Mouse (Mus musculus) A20 (cell line): ENCODE results near the gene Khdrbs1.
A peak's percentile ranks its signal among the peaks of the same experiment; 100 is the strongest.

ENCODE experiments used
- DNase-seq: peaks from one replicate; pipeline ENCODE4 v3.0.0-alpha.2; 2011; ENCODE audit warnings: low read depth, low spot score

The Khdrbs1 gene

DNA sequence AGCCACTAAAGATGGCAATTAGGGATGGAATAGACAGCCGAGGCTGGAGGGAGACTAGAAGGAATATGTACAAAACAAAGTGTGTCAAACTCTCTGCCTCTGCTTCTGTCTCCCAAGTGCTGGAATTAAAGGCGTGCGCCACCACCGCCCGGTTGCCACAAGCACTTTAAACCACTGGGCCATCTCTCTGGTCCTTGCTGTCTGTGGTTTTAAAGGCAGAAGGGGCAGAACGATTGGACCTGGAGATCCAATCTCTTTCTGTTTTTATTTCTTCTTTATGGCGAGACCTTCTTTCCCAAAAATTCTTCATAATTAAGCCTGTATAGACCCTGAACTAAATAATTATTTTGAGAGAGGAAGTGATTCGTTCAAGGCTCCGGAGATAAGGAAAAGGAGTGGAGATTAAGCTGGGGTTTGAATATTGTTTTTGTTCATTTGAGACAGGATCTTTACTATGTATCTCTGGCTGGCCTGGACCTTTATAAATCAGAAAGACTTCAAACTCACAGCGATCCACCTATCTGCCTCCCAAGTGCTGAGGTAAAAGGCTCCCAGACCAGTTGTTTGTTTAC is 69.1 kb downstream of the Khdrbs1 start:
- DNase-seq: no peak

DNA sequence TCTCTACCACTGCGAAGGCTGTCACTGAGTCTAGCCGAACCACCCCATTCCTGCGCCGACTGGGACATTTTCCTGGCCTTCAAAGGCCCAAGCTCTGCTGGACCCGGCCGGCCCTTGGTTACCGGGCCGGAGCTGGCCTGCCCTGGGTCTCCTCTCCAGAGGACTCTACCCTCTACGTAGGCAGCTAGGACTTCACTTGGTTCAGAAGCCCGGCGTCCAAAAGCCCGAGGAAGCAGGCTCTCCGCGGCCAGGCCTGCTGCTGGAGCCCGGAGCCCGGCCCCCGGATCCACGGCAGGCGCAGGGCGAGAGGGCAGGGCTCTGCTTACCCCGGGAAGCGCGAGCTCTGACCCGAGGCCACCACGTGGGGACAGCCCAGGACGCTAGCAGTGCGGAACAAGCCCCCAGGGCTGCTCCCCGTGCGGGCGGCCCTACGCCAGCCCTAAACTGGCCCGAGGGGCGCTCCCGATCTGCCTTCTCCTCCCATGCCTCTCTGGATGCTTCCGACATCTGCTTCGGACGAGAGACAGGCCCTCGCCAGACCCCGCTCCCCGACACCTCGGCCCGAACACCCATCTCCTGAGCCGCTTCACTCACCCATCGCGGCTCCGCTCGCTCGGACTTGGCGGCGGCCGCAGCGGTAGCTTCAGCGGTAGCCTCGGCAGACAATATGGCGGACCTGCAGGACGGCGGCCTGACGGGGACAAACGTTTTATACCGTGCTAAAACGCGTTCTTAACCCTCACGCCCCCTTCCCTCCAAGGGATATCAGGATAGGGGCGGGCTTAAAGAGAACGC is 69.8 kb downstream of the Khdrbs1 start, which contains the start of gene Kpna6:
Gene Kpna6 (minus strand): TSS at position 685 of the 795 bp plus-strand sequence.
- DNase-seq: peak; percentile 91

DNA sequence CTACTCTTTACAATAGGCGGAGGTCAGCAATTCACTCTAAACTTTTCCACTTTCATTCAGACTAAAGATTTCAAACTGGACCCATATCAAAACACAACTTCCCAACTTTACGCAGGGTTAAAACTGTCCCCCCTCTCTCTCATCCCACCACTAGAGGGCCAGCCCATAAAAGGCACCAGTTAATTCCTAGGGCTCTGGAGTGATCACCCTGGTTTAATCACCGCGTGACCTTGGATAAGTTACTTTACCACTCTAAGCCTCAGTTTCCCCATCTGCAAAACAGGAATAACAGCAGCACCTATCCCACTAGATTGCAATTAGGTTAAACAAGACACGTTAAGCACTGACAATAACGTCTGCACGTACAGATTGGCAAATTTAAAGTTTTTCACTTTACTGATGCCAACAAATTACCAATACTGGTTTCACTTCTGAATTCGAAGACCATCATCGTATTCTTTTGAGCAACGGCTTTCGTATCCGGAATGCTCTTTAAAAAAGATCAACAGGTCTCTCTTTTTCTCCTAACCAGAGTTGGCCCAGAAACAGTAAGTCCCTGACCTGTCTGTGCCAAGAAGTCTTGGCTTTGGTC is 70.5 kb downstream of the Khdrbs1 start:
- DNase-seq: peak; percentile 66

DNA sequence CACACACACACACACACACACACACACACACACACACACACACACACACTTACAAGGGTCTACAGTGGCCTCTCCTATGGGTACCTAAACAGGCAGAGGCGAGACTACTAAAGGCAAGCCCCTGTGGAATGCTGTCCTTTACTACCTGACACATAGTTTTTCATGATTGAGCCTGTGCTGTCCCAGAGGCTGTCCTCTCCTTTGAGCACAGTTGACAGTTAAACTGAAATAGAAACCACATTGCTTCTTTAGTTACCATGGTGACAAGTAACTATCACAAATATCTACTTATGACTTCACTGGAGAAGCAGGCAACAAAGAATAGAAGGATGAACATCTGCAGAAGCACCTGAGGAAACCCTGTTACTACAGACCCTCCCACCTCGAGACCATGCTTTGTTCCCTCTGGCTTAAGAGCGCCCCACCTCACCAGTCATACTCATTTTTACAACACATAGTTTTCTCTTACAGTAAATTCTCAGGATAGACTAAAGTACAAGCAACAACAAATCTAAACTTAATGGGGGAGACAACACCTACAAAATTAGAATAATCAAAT is 79.8 kb downstream of the Khdrbs1 start:
- DNase-seq: no peak

DNA sequence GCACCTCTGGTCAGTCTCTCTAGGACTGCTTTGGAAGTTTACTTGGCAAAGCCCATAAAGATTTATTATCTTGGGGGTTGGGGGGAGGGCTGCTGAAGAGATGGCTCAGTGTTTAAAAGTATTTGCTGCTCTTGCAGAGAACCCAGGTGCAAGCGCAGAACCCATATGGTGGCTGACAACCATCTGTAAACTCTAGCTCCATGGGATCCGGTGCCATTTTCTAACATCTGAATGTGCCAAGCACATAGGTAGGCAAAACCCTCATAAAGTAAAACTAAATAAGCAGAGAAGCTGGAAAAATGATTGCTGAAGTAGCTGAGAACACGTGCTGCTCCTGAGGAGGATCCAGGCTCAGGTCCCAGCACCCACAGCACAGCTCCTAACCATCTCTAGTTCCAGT is 80.5 kb downstream of the Khdrbs1 start:
- DNase-seq: no peak

DNA sequence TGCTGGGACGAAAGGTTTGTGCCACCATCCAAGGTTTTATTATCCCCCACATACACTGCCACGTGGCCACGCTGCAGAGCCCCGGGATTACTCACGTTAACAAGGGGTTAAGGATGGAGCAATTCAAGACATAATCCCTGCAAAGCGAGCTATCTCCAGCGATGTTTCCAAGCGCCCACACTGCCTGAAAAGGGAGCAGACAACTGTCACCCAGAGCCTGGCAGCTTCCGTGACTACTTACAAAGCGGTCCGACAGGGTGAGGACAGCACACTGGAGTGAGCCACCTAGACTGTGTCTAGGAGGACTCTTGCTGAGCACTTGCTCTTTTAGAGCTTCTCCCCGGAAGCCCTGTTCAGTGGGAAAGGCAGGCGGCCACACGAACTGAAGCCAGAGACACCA is 87.3 kb downstream of the Khdrbs1 start:
- no peak for DNase-seq
